Mouse (Mus musculus): ENCODE data around the gene Tspan18. TPM values are rescaled to one million over a fixed set of nuclear protein-coding genes. Genes with fewer than 3 reads are reported as not detected.

The Tspan18 gene
- total RNA-seq, 1 experiment from 2014 or later: not detected

- ATAC-seq (replicated peaks in 1 of 2; ENCODE audit: insufficient read depth in 1 of 2, low FRiP score in 2 of 2, low TSS enrichment in 1 of 2, low read depth in 1 of 2, poor library complexity in 2 of 2, severe bottlenecking in 2 of 2): peak; percentile 86 to 90
Measured at GRCm38 (mm10) chr2:93166734-93167406, 167.4 kb downstream of the Tspan18 start.

GRCm38 (mm10) chr2:93166295-93166694 is 168.0 kb downstream of the Tspan18 start:
- ATAC-seq (replicated peaks in 1 of 2; ENCODE audit: insufficient read depth in 1 of 2, low FRiP score in 2 of 2, low TSS enrichment in 1 of 2, low read depth in 1 of 2, poor library complexity in 2 of 2, severe bottlenecking in 2 of 2): no peak

GRCm38 (mm10) chr2:93163750-93164335 is 170.5 kb downstream of the Tspan18 start:
- no peak for ATAC-seq (replicated peaks in 1 of 2; ENCODE audit: insufficient read depth in 1 of 2, low FRiP score in 2 of 2, low TSS enrichment in 1 of 2, low read depth in 1 of 2, poor library complexity in 2 of 2, severe bottlenecking in 2 of 2)

- peak; percentile 37 to 38; a peak in 2 of 4 replicates for ATAC-seq (replicated peaks in 1 of 2; ENCODE audit: insufficient read depth in 1 of 2, low FRiP score in 2 of 2, low TSS enrichment in 1 of 2, low read depth in 1 of 2, poor library complexity in 2 of 2, severe bottlenecking in 2 of 2)
Measured at GRCm38 (mm10) chr2:93163317-93163716, 171.0 kb downstream of the Tspan18 start.

- no peak for ATAC-seq (replicated peaks in 1 of 2; ENCODE audit: insufficient read depth in 1 of 2, low FRiP score in 2 of 2, low TSS enrichment in 1 of 2, low read depth in 1 of 2, poor library complexity in 2 of 2, severe bottlenecking in 2 of 2)
Measured at GRCm38 (mm10) chr2:93162791-93163190, 171.5 kb downstream of the Tspan18 start.

GRCm38 (mm10) chr2:93161914-93162664 is 172.2 kb downstream of the Tspan18 start:
- peak; percentile 52 to 81; a peak in 3 of 4 replicates for ATAC-seq (replicated peaks in 1 of 2; ENCODE audit: insufficient read depth in 1 of 2, low FRiP score in 2 of 2, low TSS enrichment in 1 of 2, low read depth in 1 of 2, poor library complexity in 2 of 2, severe bottlenecking in 2 of 2)

- ATAC-seq (replicated peaks in 1 of 2; ENCODE audit: insufficient read depth in 1 of 2, low FRiP score in 2 of 2, low TSS enrichment in 1 of 2, low read depth in 1 of 2, poor library complexity in 2 of 2, severe bottlenecking in 2 of 2): no peak
Measured at GRCm38 (mm10) chr2:93160467-93161035, 173.8 kb downstream of the Tspan18 start.

GRCm38 (mm10) chr2:93154486-93155032 is 179.7 kb downstream of the Tspan18 start:
- ATAC-seq (replicated peaks in 1 of 2; ENCODE audit: insufficient read depth in 1 of 2, low FRiP score in 2 of 2, low TSS enrichment in 1 of 2, low read depth in 1 of 2, poor library complexity in 2 of 2, severe bottlenecking in 2 of 2): no peak

- no peak for ATAC-seq (replicated peaks in 1 of 2; ENCODE audit: insufficient read depth in 1 of 2, low FRiP score in 2 of 2, low TSS enrichment in 1 of 2, low read depth in 1 of 2, poor library complexity in 2 of 2, severe bottlenecking in 2 of 2)
Measured at GRCm38 (mm10) chr2:93153833-93154232, 180.5 kb downstream of the Tspan18 start.

- ATAC-seq (replicated peaks in 1 of 2; ENCODE audit: insufficient read depth in 1 of 2, low FRiP score in 2 of 2, low TSS enrichment in 1 of 2, low read depth in 1 of 2, poor library complexity in 2 of 2, severe bottlenecking in 2 of 2): no peak
Measured at GRCm38 (mm10) chr2:93152883-93153491, 181.3 kb downstream of the Tspan18 start.

GRCm38 (mm10) chr2:93152191-93152601 is 182.1 kb downstream of the Tspan18 start:
- ATAC-seq (replicated peaks in 1 of 2; ENCODE audit: insufficient read depth in 1 of 2, low FRiP score in 2 of 2, low TSS enrichment in 1 of 2, low read depth in 1 of 2, poor library complexity in 2 of 2, severe bottlenecking in 2 of 2): 0 out of 4 replicates have a peak, but pooled peaks of 1 of the 2 experiments have one; percentile 37

Other genes with a start within 250 kb of the Tspan18 start
- 17.0 and 24.9 TPM in 2 replicates for gene Trp53i11, start 147.0 kb downstream of the Tspan18 start, total RNA-seq (2017)
- gene Cd82, start 128.6 kb upstream of the Tspan18 start, total RNA-seq (2017): 59.6 and 64.5 TPM in 2 replicates
- gene Gm10803, start 226.1 kb upstream of the Tspan18 start, total RNA-seq (2017): not detected in 2 replicates

All from hematopoietic stem cell, adult 5-6 weeks (primary cell).